Mouse (Mus musculus): Measurements from ENCODE around the gene Timm8b. TPM values are rescaled to one million over a fixed set of nuclear protein-coding genes. Genes with fewer than 3 reads are reported as not detected.

The Timm8b gene
- total and polyA plus RNA-seq, 3 experiments: 119 to 244 (median 160) TPM

DNA sequence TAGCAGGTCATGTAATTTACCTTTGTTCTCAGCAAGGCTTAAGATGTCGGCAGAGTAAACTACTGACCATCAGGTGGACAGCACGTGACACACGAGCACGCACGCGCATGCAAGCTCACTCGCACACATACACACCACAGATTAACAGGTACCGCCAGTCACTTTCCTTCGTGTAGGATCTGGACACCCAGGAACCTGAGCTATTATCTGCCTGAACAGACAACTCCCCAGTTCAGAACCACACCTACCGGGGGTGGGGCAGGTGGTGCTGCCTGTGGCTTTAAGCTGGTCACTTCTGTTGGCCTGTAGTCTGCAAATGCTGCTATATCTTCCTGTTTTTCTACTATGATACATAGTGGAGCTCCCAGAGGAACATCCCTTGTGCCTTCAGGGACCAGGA, 46.8 kb downstream of the Timm8b start:
- H3K36me3 ChIP-seq (replicated peaks in 1 of 2; ENCODE audit: control insufficient read depth in 1 of 2, insufficient read depth in 1 of 2, low read length in 1 of 2): peaks cover 67 to 92% of the 10 kb centered on the region in 2 experiments
- H3K27me3 ChIP-seq (replicated peaks): no peaks in the 10 kb centered on the region
- no peaks in the 10 kb centered on the region for H3K79me2 ChIP-seq (replicated peaks; ENCODE audit: control insufficient read depth, extremely low read depth, insufficient read depth, poor library complexity, severe bottlenecking)
- dilution Hi-C loops (cut with MboI; ENCODE audit: extremely low pct_ligation_motif_present, extremely low pct_unique_long_range_greater_than_20kb, low sequenced_read_pairs): no loop called here
- H3K4me1 ChIP-seq (ENCODE audit: control insufficient read depth in 1 of 2, insufficient read depth in 2 of 2): no peaks in the 10 kb centered on the region
- no peaks in the 10 kb centered on the region for H3K9me3 ChIP-seq (replicated peaks; ENCODE audit: low read length)
- H3K27ac ChIP-seq (ENCODE audit: insufficient read depth, low read depth): no peak overlapping the region
- H3K4me3 ChIP-seq (replicated peaks in 1 of 3; ENCODE audit: low read depth in 2 of 3, low read length in 2 of 3, poor library complexity in 1 of 3): no peak overlapping the region
- no peak for DNase-seq (ENCODE audit: extremely low read depth)
- H3K9ac ChIP-seq (ENCODE audit: insufficient read depth, low read depth): no peak overlapping the region
- TF ChIP-seq KAT2A (IDR thresholded peaks at IDR 0.05; ENCODE audit: insufficient replicate concordance, low read length): no peak
- TF ChIP-seq BHLHE40 (IDR thresholded peaks at IDR 0.05; ENCODE audit: low read depth, low read length): no peak
- TF ChIP-seq RAD21 (IDR thresholded peaks at IDR 0.05; ENCODE audit: low read depth, low read length): no peak
- TF ChIP-seq CHD1 (IDR thresholded peaks at IDR 0.05; ENCODE audit: low read depth, low read length): no peak
- no peak for TF ChIP-seq USF1 (IDR thresholded peaks at IDR 0.05; ENCODE audit: low read depth, low read length)
- no peak for TF ChIP-seq POLR2A (IDR thresholded peaks at IDR 0.05; ENCODE audit: low read depth, low read length)
- no peak for TF ChIP-seq ZKSCAN1 (IDR thresholded peaks at IDR 0.05; ENCODE audit: borderline replicate concordance, low read depth, low read length)
- TF ChIP-seq MAFK (IDR thresholded peaks at IDR 0.05; ENCODE audit: insufficient replicate concordance, low read length): no peak
- no peak for TF ChIP-seq JUND (conservative IDR thresholded peaks at IDR 0.05; ENCODE audit: low read depth, low read length)
- TF ChIP-seq ETS1 (conservative IDR thresholded peaks at IDR 0.05; ENCODE audit: low read depth, low read length): no peak
- TF ChIP-seq GABPA (IDR thresholded peaks at IDR 0.05; ENCODE audit: insufficient replicate concordance, low read depth, low read length): no peak
- no peak overlapping the region for H3K4me2 ChIP-seq (ENCODE audit: insufficient read depth, low read depth, poor library complexity, severe bottlenecking)
- in situ Hi-C loops (cut with MboI; ENCODE audit: low pct_ligation_motif_present, low pct_unique_long_range_greater_than_20kb, low sequenced_read_pairs): no loop called here

Other genes starting within 250 kb of the Timm8b start
- gene Plet1, start 109.4 kb upstream of the Timm8b start, total RNA-seq (2012; rRNA removed): 0.08 TPM in 1 of 2 replicates, not detected in the other
- gene Plet1, start 109.4 kb upstream of the Timm8b start, total RNA-seq (2014; rRNA removed): not detected in 2 replicates
- 0.19 TPM in 1 of 2 replicates, not detected in the other for gene Plet1, start 109.4 kb upstream of the Timm8b start, polyA plus RNA-seq (2012; ENCODE audit: insufficient read length, low read depth)
- 35.3 and 37.9 TPM in 2 replicates for gene Pts, start 75.2 kb upstream of the Timm8b start, total RNA-seq (2012; rRNA removed)
- 89.4 and 91.8 TPM in 2 replicates for gene Pts, start 75.2 kb upstream of the Timm8b start, total RNA-seq (2014; rRNA removed)
- gene Pts, start 75.2 kb upstream of the Timm8b start, polyA plus RNA-seq (2012; ENCODE audit: insufficient read length, low read depth): 35.4 and 37.7 TPM in 2 replicates
- gene Il18, start 49.1 kb upstream of the Timm8b start, total RNA-seq (2012; rRNA removed): 0.59 and 0.63 TPM in 2 replicates
- 0.70 and 0.98 TPM in 2 replicates for gene Il18, start 49.1 kb upstream of the Timm8b start, total RNA-seq (2014; rRNA removed)
- 0.56 TPM in 1 of 2 replicates, not detected in the other for gene Il18, start 49.1 kb upstream of the Timm8b start, polyA plus RNA-seq (2012; ENCODE audit: insufficient read length, low read depth)
- gene Bco2, start 48.7 kb upstream of the Timm8b start, total RNA-seq (2012; rRNA removed): 1.2 and 1.3 TPM in 2 replicates
- 0.68 and 0.73 TPM in 2 replicates for gene Bco2, start 48.7 kb upstream of the Timm8b start, total RNA-seq (2014; rRNA removed)
- 0.53 and 0.93 TPM in 2 replicates for gene Bco2, start 48.7 kb upstream of the Timm8b start, polyA plus RNA-seq (2012; ENCODE audit: insufficient read length, low read depth)
- not detected in 2 replicates for gene Tex12, start 42.6 kb upstream of the Timm8b start, total RNA-seq (2012; rRNA removed)
- gene Tex12, start 42.6 kb upstream of the Timm8b start, total RNA-seq (2014; rRNA removed): not detected in 2 replicates
- not detected in 2 replicates for gene Tex12, start 42.6 kb upstream of the Timm8b start, polyA plus RNA-seq (2012; ENCODE audit: insufficient read length, low read depth)
- gene Sdhd, start 98 bp upstream of the Timm8b start, total RNA-seq (2012; rRNA removed): 215 and 261 TPM in 2 replicates
- 407 and 435 TPM in 2 replicates for gene Sdhd, start 98 bp upstream of the Timm8b start, total RNA-seq (2014; rRNA removed)
- 220 and 240 TPM in 2 replicates for gene Sdhd, start 98 bp upstream of the Timm8b start, polyA plus RNA-seq (2012; ENCODE audit: insufficient read length, low read depth)
- 1.8 and 2.4 TPM in 2 replicates for gene Pih1d2, start 13.4 kb downstream of the Timm8b start, total RNA-seq (2012; rRNA removed)
- gene Pih1d2, start 13.4 kb downstream of the Timm8b start, total RNA-seq (2014; rRNA removed): 4.8 and 5.5 TPM in 2 replicates
- 2.8 and 3.2 TPM in 2 replicates for gene Pih1d2, start 13.4 kb downstream of the Timm8b start, polyA plus RNA-seq (2012; ENCODE audit: insufficient read length, low read depth)
- gene Nkapd1, start 13.6 kb downstream of the Timm8b start, total RNA-seq (2012; rRNA removed): 9.6 and 10.0 TPM in 2 replicates
- gene Nkapd1, start 13.6 kb downstream of the Timm8b start, total RNA-seq (2014; rRNA removed): 13.5 and 13.7 TPM in 2 replicates
- 36.7 and 38.4 TPM in 2 replicates for gene Nkapd1, start 13.6 kb downstream of the Timm8b start, polyA plus RNA-seq (2012; ENCODE audit: insufficient read length, low read depth)
- 45.2 and 49.6 TPM in 2 replicates for gene Dlat, start 55.9 kb downstream of the Timm8b start, total RNA-seq (2012; rRNA removed)
- 67.5 and 81.5 TPM in 2 replicates for gene Dlat, start 55.9 kb downstream of the Timm8b start, total RNA-seq (2014; rRNA removed)
- gene Dlat, start 55.9 kb downstream of the Timm8b start, polyA plus RNA-seq (2012; ENCODE audit: insufficient read length, low read depth): 53.4 and 55.7 TPM in 2 replicates
- gene Dixdc1, start 135.6 kb downstream of the Timm8b start, total RNA-seq (2012; rRNA removed): 0.04 and 0.13 TPM in 2 replicates
- 0.15 and 0.23 TPM in 2 replicates for gene Dixdc1, start 135.6 kb downstream of the Timm8b start, total RNA-seq (2014; rRNA removed)
- 0.19 and 0.21 TPM in 2 replicates for gene Dixdc1, start 135.6 kb downstream of the Timm8b start, polyA plus RNA-seq (2012; ENCODE audit: insufficient read length, low read depth)
- not detected in 2 replicates for gene 2310030G06Rik, start 142.6 kb downstream of the Timm8b start, total RNA-seq (2012; rRNA removed)
- not detected in 2 replicates for gene 2310030G06Rik, start 142.6 kb downstream of the Timm8b start, total RNA-seq (2014; rRNA removed)
- gene 2310030G06Rik, start 142.6 kb downstream of the Timm8b start, polyA plus RNA-seq (2012; ENCODE audit: insufficient read length, low read depth): not detected in 2 replicates
- not detected in 2 replicates for gene Cryab, start 147.4 kb downstream of the Timm8b start, total RNA-seq (2012; rRNA removed)
- gene Cryab, start 147.4 kb downstream of the Timm8b start, total RNA-seq (2014; rRNA removed): not detected in 2 replicates
- gene Cryab, start 147.4 kb downstream of the Timm8b start, polyA plus RNA-seq (2012; ENCODE audit: insufficient read length, low read depth): not detected in 2 replicates
- not detected in 2 replicates for gene Hspb2, start 148.4 kb downstream of the Timm8b start, total RNA-seq (2012; rRNA removed)
- not detected in 2 replicates for gene Hspb2, start 148.4 kb downstream of the Timm8b start, total RNA-seq (2014; rRNA removed)
- gene Hspb2, start 148.4 kb downstream of the Timm8b start, polyA plus RNA-seq (2012; ENCODE audit: insufficient read length, low read depth): not detected in 2 replicates
- 5.5 and 5.6 TPM in 2 replicates for gene Fdxacb1, start 164.3 kb downstream of the Timm8b start, total RNA-seq (2012; rRNA removed)
- 9.5 and 10.6 TPM in 2 replicates for gene Fdxacb1, start 164.3 kb downstream of the Timm8b start, total RNA-seq (2014; rRNA removed)
- gene Fdxacb1, start 164.3 kb downstream of the Timm8b start, polyA plus RNA-seq (2012; ENCODE audit: insufficient read length, low read depth): 7.5 and 8.5 TPM in 2 replicates
- gene Alg9, start 171.1 kb downstream of the Timm8b start, total RNA-seq (2012; rRNA removed): 24.4 and 25.7 TPM in 2 replicates
- 31.4 and 40.1 TPM in 2 replicates for gene Alg9, start 171.1 kb downstream of the Timm8b start, total RNA-seq (2014; rRNA removed)
- 31.1 and 39.6 TPM in 2 replicates for gene Alg9, start 171.1 kb downstream of the Timm8b start, polyA plus RNA-seq (2012; ENCODE audit: insufficient read length, low read depth)
- 6.3 and 7.7 TPM in 2 replicates for gene 1110032A03Rik, start 171.6 kb downstream of the Timm8b start, total RNA-seq (2012; rRNA removed)
- 11.3 and 11.7 TPM in 2 replicates for gene 1110032A03Rik, start 171.6 kb downstream of the Timm8b start, total RNA-seq (2014; rRNA removed)
- gene 1110032A03Rik, start 171.6 kb downstream of the Timm8b start, polyA plus RNA-seq (2012; ENCODE audit: insufficient read length, low read depth): 9.0 and 9.4 TPM in 2 replicates
- gene Ppp2r1b, start 241.4 kb downstream of the Timm8b start, total RNA-seq (2012; rRNA removed): 42.1 and 54.9 TPM in 2 replicates
- 39.3 and 39.6 TPM in 2 replicates for gene Ppp2r1b, start 241.4 kb downstream of the Timm8b start, total RNA-seq (2014; rRNA removed)
- gene Ppp2r1b, start 241.4 kb downstream of the Timm8b start, polyA plus RNA-seq (2012; ENCODE audit: insufficient read length, low read depth): 63.6 and 66.6 TPM in 2 replicates